Mouse (Mus musculus) ovary, postnatal 10 days (tissue): ENCODE results near the gene Atxn1.

Experiments
- DNase-seq: peaks from one replicate; pipeline ENCODE4 v3.0.0; 2022; ENCODE audit warnings: low spot score

Gene Atxn1

DNA sequence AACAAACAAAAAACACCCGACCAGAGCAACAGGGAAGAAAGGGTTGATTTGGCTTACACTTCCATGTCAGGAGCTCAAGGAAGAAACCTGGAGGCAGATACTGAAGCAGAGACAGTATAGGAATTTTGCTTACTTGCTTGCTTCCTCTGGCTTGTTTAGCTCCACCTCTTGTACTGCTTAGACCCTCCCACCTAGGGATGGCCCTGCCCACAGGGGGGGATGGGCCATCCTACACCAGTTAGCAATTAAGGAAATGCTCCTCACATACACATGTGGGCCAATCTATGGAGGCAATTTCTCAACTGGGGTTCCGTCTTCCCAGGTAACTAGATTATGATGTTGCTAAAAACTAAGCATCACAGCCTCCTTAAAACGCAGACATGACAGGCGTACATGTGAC lies 39.5 kb downstream of the Atxn1 start:
- no peak for DNase-seq

DNA sequence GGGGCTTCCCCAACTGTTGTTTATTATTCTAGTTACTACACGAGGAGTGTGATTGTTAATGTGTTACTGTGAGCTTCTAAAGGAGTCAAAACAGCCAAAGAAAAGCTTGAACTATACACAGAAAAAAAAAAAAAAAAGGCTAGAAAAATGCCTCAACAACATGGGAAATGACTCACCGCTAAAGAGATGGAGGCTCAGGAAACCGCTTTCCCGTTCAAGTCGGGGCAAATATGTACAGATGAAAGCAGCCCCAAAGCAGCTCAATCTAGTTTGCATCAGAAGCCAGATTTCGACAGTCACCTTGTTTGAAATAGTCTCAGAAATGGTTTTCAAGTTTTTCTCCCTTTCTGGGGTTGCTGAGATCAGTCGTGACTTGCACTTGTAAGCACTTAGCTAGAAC lies 40.3 kb downstream of the Atxn1 start:
- DNase-seq = no peak

DNA sequence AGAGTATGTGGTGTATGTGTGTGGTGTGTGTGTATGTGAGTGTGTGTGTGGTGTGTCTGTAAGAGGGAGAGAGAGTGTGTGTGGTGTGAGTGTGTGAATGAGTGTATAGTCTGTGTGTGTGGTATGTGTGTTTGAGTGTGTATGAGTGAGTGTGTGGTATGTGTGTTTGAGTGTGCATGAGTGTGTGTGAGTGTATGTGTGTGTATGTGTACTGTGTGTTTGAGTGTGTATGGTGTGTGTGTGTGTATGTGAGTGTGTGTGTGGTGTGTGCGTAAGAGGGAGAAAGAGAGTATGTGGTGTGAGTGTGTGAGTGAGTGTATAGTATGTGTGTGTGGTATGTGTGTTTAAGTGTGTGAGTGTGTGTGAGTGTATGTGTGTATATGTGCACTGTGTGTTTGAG lies 41.7 kb downstream of the Atxn1 start:
- DNase-seq = no peak

DNA sequence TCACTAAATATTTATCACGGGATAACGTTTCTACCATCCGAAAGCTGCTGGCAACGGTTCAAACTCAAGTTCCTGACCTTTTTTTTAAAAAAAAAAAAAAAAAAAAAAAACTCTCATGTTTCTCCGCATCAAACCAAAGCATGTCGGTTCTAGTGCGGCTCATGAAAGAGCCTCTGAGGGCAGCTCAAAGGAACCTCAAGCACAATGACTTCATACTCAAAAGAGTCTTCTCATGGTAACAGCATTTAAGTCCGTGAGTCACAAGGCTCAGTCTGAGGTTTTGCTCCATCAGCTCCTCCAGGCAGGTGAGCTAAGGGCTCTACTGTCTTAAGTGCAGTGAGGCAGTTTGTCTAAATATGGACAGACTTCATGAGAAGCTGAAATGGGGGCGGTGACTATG lies 42.3 kb downstream of the Atxn1 start:
- no peak for DNase-seq

DNA sequence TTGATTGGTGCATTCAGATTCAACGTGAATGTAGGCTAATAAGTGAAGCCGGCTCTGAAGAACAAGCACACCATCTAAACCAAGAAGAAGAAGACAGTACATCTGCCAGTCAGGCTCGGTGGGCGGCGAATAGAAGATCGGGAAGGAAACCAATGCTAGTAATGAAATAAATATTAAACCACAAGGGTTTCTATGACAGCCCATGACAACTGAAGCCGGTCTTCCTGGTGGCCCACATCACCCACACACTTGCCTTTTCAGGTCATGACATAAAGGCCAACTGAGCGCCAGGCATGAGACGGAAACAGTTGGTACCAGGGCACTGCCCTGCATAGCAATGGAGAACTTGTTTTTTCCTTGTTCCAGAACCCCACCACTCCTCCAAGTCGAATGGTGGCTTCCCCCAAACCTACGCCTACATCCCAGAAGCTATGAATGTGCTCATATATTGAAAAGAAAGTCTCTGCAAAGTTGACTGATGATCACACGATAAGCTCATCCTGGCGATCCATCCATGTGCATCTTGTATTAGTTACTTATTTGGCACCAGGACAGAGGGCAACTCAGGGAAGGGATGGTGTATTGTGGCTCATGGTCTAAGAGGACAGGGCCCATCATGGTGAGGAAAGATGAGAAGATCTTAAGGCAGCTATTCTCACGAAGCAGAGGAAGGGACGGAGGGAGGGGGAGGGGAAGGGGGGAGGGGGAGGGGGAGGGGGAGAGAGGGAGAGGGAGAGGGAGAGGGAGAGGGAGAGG lies 45.7 kb downstream of the Atxn1 start:
- no peak for DNase-seq

DNA sequence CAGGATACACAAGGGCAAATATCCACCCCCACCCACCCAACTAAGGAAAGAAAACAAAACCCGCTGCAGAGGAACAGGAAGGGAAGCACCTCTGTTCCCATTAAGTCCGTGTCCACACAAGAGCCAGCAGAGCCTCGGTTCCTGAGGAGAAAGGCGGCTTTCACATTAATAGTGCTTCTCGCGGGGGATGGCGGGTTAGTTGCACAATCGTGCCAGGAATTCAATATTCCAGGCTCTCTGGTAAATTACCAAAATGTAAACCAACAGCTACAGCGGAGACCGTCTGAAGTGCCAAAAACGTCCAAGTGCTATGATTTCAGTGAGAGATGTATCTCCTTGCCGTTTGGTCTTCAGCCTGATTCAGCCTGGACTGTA lies 46.8 kb downstream of the Atxn1 start:
- DNase-seq = no peak

DNA sequence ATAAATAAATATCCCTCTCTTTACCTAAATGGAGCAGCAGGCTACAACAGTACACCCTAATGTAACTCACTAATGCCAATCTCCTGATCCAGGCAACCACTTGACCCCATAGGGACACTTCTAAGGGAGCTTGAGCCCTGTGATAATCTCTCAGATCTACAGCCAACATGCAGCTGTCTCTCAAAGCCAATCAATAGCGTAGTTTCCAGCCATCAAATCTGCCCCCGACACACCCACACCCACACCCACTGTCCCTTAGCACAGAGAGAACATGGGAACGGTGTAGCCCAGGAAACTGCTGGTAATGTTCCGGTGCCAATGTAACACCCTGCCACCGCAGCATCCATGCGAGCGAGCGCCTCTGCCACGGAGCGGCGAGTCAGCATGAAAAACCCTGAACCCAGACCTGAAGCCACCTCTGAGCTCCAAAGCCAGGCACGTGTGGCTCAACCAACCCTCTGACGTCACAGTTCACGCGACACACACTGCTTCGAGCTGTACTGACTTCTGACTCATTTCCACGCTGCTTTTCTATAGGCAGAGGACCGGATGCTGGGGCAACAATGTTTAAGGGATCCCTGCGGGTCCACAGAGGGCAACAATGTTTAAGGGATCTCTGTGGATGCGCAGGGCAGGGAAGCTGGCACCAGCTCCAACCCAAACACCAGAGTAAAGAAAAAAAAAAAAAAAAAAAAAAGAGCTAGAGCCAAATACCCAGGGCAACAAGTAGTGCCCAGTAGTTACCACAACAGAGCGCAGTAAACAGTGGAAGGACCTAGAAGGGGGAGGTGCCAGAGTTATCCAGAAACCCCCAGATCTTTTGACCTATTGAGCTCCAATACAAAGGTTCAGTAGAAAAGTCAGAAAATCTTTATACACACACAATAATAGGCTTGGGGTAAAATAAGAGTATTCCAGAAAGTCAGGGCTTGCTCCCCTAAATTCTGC lies 47.5 kb downstream of the Atxn1 start:
- no peak for DNase-seq

DNA sequence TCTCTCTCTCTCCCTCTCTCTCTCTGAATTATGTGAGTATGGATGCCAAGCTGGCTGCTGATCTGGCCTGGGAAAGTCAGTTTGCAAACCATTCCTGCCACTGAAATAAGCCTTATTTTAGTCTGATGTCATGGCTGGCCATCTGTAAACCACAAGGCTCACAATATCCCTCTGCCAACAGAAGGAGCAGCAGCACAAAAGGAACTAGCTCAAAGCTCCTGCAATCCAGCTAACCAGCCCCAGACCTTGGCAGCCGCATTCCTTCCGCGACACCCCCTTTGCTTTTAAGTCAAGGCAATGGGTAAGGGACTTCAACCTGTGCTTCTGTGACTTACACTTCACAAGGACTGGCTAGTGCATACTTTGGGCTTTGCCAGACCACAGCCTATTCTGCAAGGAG lies 48.9 kb downstream of the Atxn1 start:
- no peak for DNase-seq

DNA sequence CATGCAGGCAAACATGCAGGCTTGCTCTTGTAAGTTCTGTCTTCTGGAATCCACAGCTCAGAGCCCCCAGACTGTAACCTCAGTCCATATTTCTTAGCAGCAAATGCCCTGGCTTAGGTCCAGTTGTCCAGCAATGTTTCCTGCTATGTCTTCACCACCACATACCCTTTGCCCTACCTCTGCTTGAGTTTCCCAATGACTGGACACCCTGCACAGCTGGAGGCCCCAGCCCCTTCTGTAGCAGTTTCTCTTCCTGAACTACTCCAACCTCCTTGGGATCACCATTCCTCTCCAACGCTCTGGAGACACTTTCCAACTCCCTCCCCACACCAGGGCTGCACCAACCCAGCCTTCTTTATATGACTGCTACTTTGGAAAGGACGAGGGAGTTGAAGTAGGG lies 49.8 kb downstream of the Atxn1 start:
- DNase-seq = no peak

DNA sequence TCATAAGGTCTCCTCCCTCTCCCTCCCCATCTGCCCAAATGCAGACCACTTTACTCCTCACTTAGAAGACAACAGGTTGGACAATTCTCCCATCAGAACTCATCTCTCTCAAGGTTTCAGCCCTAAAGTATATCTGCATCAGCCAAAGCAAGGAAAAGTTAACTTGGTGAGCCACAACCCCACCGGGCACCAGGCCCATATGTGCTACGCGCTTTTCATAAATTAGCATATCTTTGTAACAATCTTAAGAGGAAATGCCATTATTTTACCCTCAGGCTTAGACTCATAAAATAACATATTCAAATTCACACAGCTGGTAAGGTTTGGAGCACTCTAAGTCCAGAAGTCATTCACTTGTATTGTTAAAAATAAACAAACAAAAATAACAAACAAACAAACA lies 50.7 kb downstream of the Atxn1 start:
- no peak for DNase-seq

DNA sequence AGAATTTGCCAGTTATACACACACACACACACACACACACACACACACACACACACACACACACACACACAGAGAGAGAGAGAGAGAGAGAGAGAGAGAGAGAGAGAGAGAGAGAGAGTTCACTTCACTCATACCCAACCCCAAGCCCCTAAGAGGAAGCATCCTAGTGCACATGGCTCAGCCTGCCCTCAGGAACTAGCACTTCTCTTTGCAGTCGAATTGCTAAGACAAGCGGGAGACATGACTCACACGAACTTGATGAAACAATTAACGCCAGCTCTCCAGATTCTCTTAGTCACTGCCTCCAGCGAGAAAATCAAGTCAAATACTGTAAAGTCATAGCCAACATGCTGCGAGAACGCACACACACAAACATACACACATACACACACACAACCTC lies 53.0 kb downstream of the Atxn1 start:
- no peak for DNase-seq

DNA sequence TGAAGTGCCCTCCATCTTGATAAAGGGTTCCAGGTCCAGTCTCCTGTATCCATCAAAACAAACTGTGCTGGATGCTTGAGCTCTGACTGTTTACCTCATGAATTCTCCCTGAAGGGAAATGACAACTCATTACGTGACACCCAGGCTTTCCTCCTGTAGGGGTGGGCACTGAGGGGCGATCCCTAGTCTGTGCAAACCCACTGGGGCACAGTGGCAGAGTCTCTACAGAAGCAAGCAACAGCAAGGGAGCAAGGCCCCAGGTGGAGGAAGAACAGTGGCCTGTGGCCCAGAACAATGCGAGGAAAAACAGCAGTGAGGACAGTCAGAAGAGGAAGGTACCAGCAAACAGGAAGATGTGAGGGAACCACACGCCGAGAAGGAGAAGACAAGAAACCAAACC lies 53.7 kb downstream of the Atxn1 start:
- no peak for DNase-seq

DNA sequence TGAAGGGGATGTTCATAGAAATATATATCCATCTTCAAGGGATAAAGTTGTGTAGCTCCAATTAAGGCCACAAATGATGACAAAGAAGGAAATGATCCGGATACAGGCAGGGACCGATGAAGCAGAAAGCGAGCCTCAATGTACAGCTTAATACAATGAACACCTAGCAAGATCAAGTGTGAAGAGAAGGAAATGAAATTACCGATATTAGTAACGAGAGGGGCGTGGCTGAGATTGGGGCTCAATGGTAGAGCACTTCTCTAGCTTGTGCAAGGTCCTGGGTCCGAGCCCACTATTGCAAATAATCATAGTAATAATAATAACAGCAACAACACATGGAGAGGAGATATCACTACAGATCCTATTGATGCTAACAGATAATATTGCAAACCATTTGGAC lies 54.5 kb downstream of the Atxn1 start:
- no peak for DNase-seq

DNA sequence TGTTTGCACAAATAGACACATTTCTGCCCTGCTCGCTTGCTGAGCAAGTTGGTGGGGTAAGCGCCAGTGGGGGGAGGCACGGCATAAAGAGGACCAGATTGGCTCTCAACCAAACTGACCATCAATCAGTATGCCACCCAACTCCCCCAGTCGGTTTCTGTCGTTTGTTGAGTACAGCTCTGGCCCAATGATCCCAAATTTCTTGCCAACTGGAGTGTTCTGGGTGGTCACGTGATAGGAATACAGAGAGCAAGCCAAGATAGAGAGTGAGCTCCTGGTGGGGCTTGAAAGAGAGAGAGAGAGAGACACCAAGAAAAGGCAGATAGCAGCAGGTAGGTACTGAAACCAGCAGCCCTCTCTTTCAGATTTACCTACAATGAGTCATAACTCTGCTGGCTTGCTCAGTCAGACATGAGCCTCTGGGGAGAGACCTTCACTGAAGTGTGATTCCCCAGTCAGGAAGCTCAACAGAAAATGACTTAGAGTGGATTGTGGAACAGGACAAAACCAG lies 57.6 kb downstream of the Atxn1 start:
- DNase-seq = no peak

DNA sequence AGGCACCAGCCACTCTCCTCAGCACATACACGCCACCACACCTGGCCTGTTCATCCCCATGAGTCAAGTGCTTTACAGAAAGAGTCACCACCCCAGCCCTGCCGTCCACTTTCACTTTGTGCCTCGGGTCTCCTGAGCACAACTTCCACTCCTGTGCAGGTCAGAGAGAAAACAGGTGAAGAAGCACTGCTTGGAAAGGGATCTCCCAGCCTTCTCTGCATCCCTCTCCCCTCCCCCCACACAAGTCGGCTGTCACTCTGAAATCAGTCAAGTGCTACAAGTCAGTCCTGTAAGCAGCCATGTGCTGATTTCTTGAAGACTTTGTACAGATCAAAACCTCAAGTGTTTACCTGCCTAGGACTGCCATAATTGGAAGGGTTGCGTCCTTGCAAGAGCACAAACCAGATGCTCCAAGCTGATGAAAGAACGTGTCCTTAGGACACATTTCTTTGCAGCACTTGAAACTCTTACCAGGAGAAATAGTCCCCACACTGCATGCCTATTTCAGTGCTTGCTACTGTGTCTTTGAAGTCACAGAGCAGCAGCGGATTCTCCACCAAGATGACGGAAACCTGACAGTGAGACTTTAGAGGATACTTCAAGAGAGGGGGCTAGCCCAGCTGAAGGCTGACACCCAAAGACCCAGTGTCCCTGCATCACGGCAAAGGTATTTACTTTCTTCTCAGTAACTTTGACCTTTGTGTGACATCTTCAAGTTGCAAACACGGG lies 58.2 kb downstream of the Atxn1 start:
- no peak for DNase-seq

DNA sequence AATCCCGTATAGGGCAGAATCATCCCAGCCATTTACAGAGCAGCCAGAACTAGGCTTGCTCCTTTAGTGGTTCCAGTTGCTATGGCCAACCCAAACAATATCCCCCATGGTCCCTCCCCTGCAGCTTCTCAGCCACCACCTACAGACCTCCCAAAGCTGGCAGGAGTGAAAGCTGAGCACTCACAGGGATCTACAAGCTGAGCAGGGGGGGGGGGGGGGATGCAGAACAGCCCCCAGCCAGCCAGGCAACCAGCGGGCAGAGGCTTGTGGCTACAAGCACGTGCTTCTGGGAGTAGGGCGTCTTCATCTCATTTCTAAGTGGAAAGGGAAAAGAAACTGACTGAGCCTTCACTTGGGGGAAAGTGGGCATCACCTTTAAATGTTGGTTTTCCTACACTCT lies 59.9 kb downstream of the Atxn1 start:
- DNase-seq = no peak

DNA sequence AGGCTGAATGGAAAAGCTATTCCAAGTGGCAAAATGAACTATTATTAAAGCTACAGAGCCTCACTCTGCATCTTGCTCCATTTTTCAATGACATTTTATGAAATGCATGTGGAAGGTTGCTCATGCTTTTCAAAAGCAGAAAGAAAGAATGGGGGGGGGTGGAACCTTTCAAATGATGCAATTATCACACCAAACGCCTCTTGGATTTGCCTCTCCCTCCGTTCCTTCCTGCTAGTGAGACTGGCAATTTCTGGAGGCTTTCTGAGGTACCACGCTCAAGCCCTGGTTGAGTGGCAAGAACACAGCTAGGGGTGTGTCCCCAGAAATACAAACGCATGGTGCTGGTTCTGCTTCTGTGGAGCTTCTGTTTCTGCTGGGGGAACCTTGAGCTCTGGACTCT lies 60.4 kb downstream of the Atxn1 start:
- no peak for DNase-seq

DNA sequence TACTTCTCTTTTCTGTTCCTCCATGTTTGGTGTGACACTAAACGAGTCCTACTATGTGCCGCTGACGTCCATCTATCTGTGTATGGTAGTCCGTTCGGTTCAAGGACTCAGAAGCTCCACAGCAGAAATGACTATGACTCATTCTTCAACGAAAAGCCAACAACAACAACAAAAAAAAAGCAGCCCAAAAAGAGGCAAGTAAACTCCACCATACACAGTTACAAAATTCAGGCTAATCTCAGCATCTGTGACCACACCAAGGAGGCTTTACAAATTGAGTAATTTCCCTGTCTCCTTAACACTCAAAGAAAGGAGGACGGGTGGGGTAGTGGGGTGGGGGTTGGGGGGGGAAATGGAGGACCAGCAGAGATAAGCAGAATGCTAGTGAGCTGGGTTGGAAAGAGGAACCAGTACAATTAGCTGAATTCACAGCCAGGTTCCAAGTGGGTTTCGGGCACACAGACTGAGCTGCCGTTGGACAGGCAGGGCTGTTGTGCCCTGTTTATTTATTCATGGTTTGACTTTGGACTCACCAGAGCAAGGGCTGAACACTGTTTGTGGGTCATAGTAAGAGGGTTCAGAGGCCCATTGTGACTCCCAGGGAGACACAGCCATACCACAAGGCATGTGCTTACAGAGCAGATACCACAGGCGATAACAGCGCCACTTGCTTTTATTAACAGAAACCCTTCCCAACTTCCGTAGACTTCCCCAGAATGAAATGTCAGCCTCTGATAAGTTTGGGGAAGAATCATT lies 61.1 kb downstream of the Atxn1 start:
- no peak for DNase-seq

DNA sequence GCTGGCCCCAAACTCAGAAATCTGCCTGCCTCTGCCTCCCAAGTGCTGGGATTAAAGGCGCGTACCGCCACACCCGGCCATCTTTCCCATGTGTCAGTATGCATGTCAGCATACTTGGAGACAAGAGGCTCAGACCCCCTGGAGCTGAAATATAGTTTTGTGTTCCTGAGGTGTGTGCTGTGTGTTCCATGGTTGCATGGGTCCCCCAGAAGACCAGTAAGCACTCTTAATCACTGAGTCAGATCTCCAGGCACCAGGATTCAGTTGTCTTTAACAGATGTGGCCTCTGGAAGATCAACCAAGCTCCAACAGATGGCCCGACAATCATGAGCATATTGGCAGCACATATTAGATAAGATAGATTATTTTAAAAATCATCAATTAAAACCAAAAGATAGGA lies 62.4 kb downstream of the Atxn1 start:
- no peak for DNase-seq

DNA sequence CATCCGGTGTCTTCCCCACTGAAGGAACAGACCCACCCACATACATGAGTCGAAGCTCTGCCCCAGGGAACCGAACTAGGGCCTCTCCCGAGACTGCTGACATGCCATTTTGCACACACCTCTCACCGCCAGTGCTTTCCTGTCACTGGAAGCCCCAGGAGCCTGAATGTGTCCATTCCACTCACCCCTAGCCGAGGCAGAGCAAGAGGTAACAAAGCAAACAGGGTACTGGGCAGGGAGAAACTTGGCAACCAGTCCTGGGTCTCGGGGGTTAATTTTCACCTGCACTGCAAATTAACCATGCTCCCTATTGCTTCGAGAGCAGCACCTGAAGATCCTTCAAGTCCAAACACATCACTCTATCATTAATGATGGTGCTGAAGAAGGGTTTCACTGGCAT lies 64.0 kb downstream of the Atxn1 start:
- no peak for DNase-seq

DNA sequence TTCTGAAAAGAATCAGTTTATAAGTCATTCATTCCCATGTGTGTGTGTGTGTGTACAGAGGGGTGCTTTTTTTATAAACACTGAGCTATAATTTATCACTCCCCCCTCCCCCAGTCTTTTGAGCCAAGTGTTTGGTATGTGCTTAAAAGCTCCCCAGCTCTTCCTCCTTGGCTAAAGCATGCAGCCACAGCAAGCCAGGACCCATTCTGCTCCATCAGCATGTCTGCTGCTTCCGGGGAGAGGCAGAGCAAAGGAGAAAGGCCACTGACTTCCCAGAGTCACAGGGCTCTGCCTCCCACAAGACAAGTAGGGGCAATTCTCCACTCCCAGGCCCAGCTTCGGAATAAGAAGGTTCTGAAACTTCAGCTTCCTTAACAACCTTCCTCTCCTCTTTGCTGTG lies 67.2 kb downstream of the Atxn1 start:
- no peak for DNase-seq

DNA sequence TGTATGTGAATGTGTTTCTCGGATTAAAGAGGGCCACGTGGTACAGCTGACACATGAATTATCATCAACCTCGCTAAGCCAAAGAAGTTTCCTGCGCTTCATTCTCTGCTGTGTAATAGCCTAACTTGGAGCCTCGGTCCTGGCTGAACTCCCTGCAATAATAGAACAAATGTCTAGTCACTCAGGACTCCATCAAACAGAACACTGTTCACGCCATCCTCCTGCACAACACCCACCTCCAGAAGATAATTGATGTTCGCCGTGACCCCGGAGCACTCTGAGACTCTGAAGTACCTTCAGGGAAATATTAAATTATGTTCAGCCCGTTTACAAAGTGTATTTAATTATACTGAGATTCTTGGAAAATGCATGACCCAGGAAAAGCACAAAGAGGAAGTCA lies 70.0 kb downstream of the Atxn1 start:
- DNase-seq = no peak
